Mouse (Mus musculus) lung, embryonic 14.5 days (tissue): ENCODE data around the gene Pid1. TPM values are rescaled to one million over a fixed set of nuclear protein-coding genes. Genes with fewer than 3 reads are reported as not detected.

ENCODE experiments used
- ATAC-seq: fragments of 200-750 bp; cut with Nextera tagmentation; 2 replicates; pipeline ENCODE4 v1.8.0; 2017; ENCODE audit warnings: mild to moderate bottlenecking, moderate TSS enrichment, moderate library complexity; ENCODE audit not compliant: insufficient read depth
- DNase-seq: peaks from one replicate; pipeline ENCODE4 v3.0.0-alpha.2; 2015
- H3K27ac ChIP-seq: fragments of 300-500 bp; sonication (generic); 2 replicates; pipeline ENCODE4 v1.5.1; 2014; ENCODE audit warnings: low read depth, mild to moderate bottlenecking, moderate library complexity
- H3K27me3 ChIP-seq: fragments of 300-500 bp; sonication (generic); 2 replicates; pipeline ENCODE4 v1.6.1; 2014; ENCODE audit warnings: low read length, control low read depth; ENCODE audit not compliant: insufficient read depth
- H3K36me3 ChIP-seq: fragments of 300-500 bp; sonication (generic); 2 replicates; pipeline ENCODE4 v1.6.1; 2014; ENCODE audit warnings: control low read depth; ENCODE audit not compliant: insufficient read depth
- H3K4me1 ChIP-seq: fragments of 300-500 bp; sonication (generic); 2 replicates; pipeline ENCODE4 v1.6.1; 2014; ENCODE audit warnings: antibody characterized with exemption, control low read depth; ENCODE audit not compliant: insufficient read depth
- H3K4me2 ChIP-seq: fragments of 300-500 bp; sonication (generic); 2 replicates; pipeline ENCODE4 v1.6.1; 2014; ENCODE audit warnings: mild to moderate bottlenecking
- H3K4me3 ChIP-seq: fragments of 300-500 bp; sonication (generic); 2 replicates; pipeline ENCODE4 v1.5.1; 2014; ENCODE audit warnings: low read depth, low read length
- H3K9ac ChIP-seq: fragments of 300-500 bp; sonication (generic); 2 replicates; pipeline ENCODE4 v1.6.1; 2014
- H3K9me3 ChIP-seq: fragments of 300-500 bp; sonication (generic); 2 replicates; pipeline ENCODE4 v1.6.1; 2016; ENCODE audit warnings: low read depth, low read length, control low read depth
- CTCF ChIP-seq: IDR thresholded peaks from 2 replicates; pipeline ENCODE4 v1.5.1; 2016; ENCODE audit warnings: antibody characterized with exemption, low read depth
- WGBS: fragments of 180-500 bp; shearing (Covaris S2); extraction: QIAGEN DNeasy Blood & Tissue Kit; methylation state at CpG from one replicate; pipeline ENCODE4 v1.1.7; 2014; 5-methylcytosine and 5-hydroxymethylcytosine counted together
- polyA plus RNA-seq: library from polyadenylated mRNA; unstranded; fragments of >200 nt; fragmentation: Nextera tagmentation; extraction: Ambion mirVana; gene quantifications from 2 replicates; pipeline ENCODE4 v1.2.1, GENCODE M21; 2014

The Pid1 gene
- polyA plus RNA-seq, 1 experiment from 2014 or later: 4.9 TPM

GRCm38 (mm10) chr1:84177696-84178095, 186.3 kb downstream of the Pid1 start:
- no peak overlapping the region for H3K9ac ChIP-seq
- H3K27ac ChIP-seq: no peak overlapping the region
- DNase-seq (no peak), ATAC-seq (no peak)
- no peak overlapping the region for H3K4me3 ChIP-seq
- no peaks in the 10 kb centered on the region for H3K9me3 ChIP-seq
- no peaks in the 10 kb centered on the region for H3K36me3 ChIP-seq
- TF ChIP-seq CTCF: no peak
- H3K4me1 ChIP-seq: no peaks in the 10 kb centered on the region
- 73% methylated on average over 1 of the region's 1 CpGs for WGBS
- H3K4me2 ChIP-seq: no peak overlapping the region
- no peaks in the 10 kb centered on the region for H3K27me3 ChIP-seq

GRCm38 (mm10) chr1:84177033-84177432, 186.9 kb downstream of the Pid1 start:
- TF ChIP-seq CTCF: no peak

GRCm38 (mm10) chr1:84172941-84173340, 191.0 kb downstream of the Pid1 start:
- H3K4me1 ChIP-seq: no peaks in the 10 kb centered on the region
- H3K36me3 ChIP-seq: no peaks in the 10 kb centered on the region
- WGBS: 74% methylated on average over 6 of the region's 6 CpGs
- no peak overlapping the region for H3K4me3 ChIP-seq
- no peaks in the 10 kb centered on the region for H3K27me3 ChIP-seq
- no peak overlapping the region for H3K4me2 ChIP-seq
- no peaks in the 10 kb centered on the region for H3K9me3 ChIP-seq
- TF ChIP-seq CTCF: no peak
- H3K27ac ChIP-seq: no peak overlapping the region
- DNase-seq (no peak), ATAC-seq (no peak)
- H3K9ac ChIP-seq: no peak overlapping the region

More at GRCm38 (mm10) chr1:84177033-84177432, 186.9 kb downstream of the Pid1 start:
- H3K9me3 ChIP-seq: no peaks in the 10 kb centered on the region
- ATAC-seq (no peak), DNase-seq (no peak)
- no peak overlapping the region for H3K27ac ChIP-seq
- H3K9ac ChIP-seq: no peak overlapping the region
- no peaks in the 10 kb centered on the region for H3K4me1 ChIP-seq
- no peak overlapping the region for H3K4me2 ChIP-seq
- no peaks in the 10 kb centered on the region for H3K27me3 ChIP-seq
- 45% methylated on average over 2 of the region's 2 CpGs for WGBS
- no peak overlapping the region for H3K4me3 ChIP-seq
- no peaks in the 10 kb centered on the region for H3K36me3 ChIP-seq

- no peaks in the 10 kb centered on the region for H3K36me3 ChIP-seq
- no peak for DNase-seq
These were observed 206.2 kb downstream of the Pid1 start for GRCm38 (mm10) chr1:84157790-84158189.

GRCm38 (mm10) chr1:84155585-84155930, 208.4 kb downstream of the Pid1 start:
- Histone ChIP-seq H3K4me1 (no peaks in the 10 kb centered on the region), H3K4me3 (no peak overlapping the region), H3K27me3 (no peaks in the 10 kb centered on the region), H3K36me3 (no peaks in the 10 kb centered on the region), H3K9me3 (no peaks in the 10 kb centered on the region), H3K4me2 (no peak overlapping the region), H3K9ac (no peak overlapping the region), H3K27ac (no peak overlapping the region)
- DNase-seq (no peak), ATAC-seq (no peak)
- no peak for TF ChIP-seq CTCF
- 17% methylated on average over 2 of the region's 2 CpGs for WGBS

More at GRCm38 (mm10) chr1:84157790-84158189, 206.2 kb downstream of the Pid1 start:
- no peak for ATAC-seq
- H3K27me3 ChIP-seq: no peaks in the 10 kb centered on the region
- TF ChIP-seq CTCF: no peak
- no peak overlapping the region for H3K9ac ChIP-seq
- no peaks in the 10 kb centered on the region for H3K4me1 ChIP-seq
- H3K4me2 ChIP-seq: no peak overlapping the region
- WGBS: 73% methylated on average over 3 of the region's 3 CpGs
- H3K9me3 ChIP-seq: no peaks in the 10 kb centered on the region
- no peak overlapping the region for H3K4me3 ChIP-seq
- H3K27ac ChIP-seq: no peak overlapping the region

- Histone ChIP-seq H3K9ac (no peak overlapping the region), H3K9me3 (no peaks in the 10 kb centered on the region), H3K4me2 (no peak overlapping the region), H3K27ac (no peak overlapping the region), H3K36me3 (no peaks in the 10 kb centered on the region), H3K4me3 (no peak overlapping the region), H3K27me3 (no peaks in the 10 kb centered on the region), H3K4me1 (no peaks in the 10 kb centered on the region)
- DNase-seq (no peak), ATAC-seq (no peak)
- 60% methylated on average over 12 of the region's 12 CpGs for WGBS
- no peak for TF ChIP-seq CTCF
These were observed 209.0 kb downstream of the Pid1 start for GRCm38 (mm10) chr1:84154725-84155584.

- Histone ChIP-seq H3K4me2 (no peak overlapping the region), H3K9ac (no peak overlapping the region), H3K27me3 (no peaks in the 10 kb centered on the region), H3K36me3 (no peaks in the 10 kb centered on the region), H3K4me3 (no peak overlapping the region), H3K4me1 (no peaks in the 10 kb centered on the region), H3K27ac (no peak overlapping the region), H3K9me3 (no peaks in the 10 kb centered on the region)
- 57% methylated on average over 4 of the region's 4 CpGs for WGBS
- ATAC-seq (no peak), DNase-seq (peak; percentile 40)
- TF ChIP-seq CTCF: peak; percentile 50
These were observed 210.0 kb downstream of the Pid1 start for GRCm38 (mm10) chr1:84153943-84154342.
